Comparison of ENCODE assay signal across 10 mouse cellular contexts in the genomic region with DNA sequence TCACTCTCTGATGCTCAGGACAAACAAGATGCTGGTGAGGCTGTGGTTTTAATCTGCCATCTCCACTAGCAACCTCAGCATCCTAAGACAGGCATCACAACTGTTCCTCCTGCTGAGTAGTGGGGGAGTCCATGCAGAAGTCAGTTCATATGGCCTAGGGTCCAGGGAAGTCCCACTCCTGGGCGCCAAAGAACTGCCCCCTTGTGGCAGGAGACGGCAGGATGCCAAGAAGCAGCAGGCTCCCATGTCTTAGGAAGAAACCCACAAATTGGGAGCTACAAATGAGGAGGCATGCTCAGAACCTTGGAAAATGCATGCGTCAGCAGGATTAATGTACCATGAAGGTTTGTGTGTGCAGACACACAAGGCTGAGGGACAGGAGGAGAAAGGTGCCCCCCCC. TPM values are rescaled to one million over a fixed set of nuclear protein-coding genes. Genes with fewer than 3 reads are reported as not detected.
DNase-seq lines count a peak whose midpoint lies in the region; ATAC-seq and TF ChIP-seq lines count a peak whose summit lies in the region.
"Had no signal": no experiment of that assay in that cellular context is flagged by ENCODE, and none has a peak within 500 bp of the region (broad histone marks: within the 10 kb centered on the region; RNA-seq: fewer than 3 reads in every experiment).

No protein-coding gene starts in this region.

- 0 out of 2 replicates have a peak, but pooled peaks cover 6% of the 10 kb centered on the region for H3K4me1 ChIP-seq in kidney, embryonic 16.5 days (ENCODE audit: insufficient read depth, low read length)
- no peaks in the 10 kb centered on the region for H3K4me1 ChIP-seq in ES-E14 (ENCODE audit: control insufficient read depth in 2 of 2, insufficient read depth in 2 of 2, low read length in 2 of 2, poor library complexity in 1 of 2)
- H3K4me1 ChIP-seq in embryonic facial prominence, embryonic 13.5 days: peaks cover 42% of the 10 kb centered on the region
- no peaks in the 10 kb centered on the region for H3K4me1 ChIP-seq in midbrain, postnatal 0 days (ENCODE audit: insufficient read depth, low read length)

- no peak overlapping the region for H3K9ac ChIP-seq in kidney, embryonic 16.5 days (replicated peaks; ENCODE audit: low read length)
- no peak overlapping the region for H3K9ac ChIP-seq in ES-E14 (ENCODE audit: insufficient read depth, low read depth, low read length, poor library complexity, severe bottlenecking)
- no peak overlapping the region for H3K9ac ChIP-seq in embryonic facial prominence, embryonic 13.5 days
- no peak overlapping the region for H3K9ac ChIP-seq in midbrain, postnatal 0 days (replicated peaks; ENCODE audit: low read length, poor library complexity, severe bottlenecking)

- no peaks in the 10 kb centered on the region for H3K27me3 ChIP-seq in kidney, embryonic 16.5 days (ENCODE audit: insufficient read depth, low read length)
- no peaks in the 10 kb centered on the region for H3K27me3 ChIP-seq in embryonic facial prominence, embryonic 13.5 days
- no peaks in the 10 kb centered on the region for H3K27me3 ChIP-seq in midbrain, postnatal 0 days (ENCODE audit: insufficient read depth, low read length)

- peak; percentile 30 for DNase-seq in kidney, adult 18-20 months
- DNase-seq in ES-E14 (ENCODE audit: low read depth, low spot score): no peak
- DNase-seq in midbrain, postnatal 0 days (ENCODE audit: low spot score): no peak
- no peak for DNase-seq in right cerebral cortex, postnatal 10 days (ENCODE audit: low spot score in 2 of 2)
- DNase-seq in heart, adult 8-10 months (ENCODE audit: low spot score): no peak

- TF ChIP-seq CTCF in midbrain, postnatal 0 days (IDR thresholded peaks at IDR 0.05): peak; percentile 51

- H3K4me2 ChIP-seq in kidney, embryonic 16.5 days (replicated peaks; ENCODE audit: low read depth, low read length): no peak overlapping the region
- H3K4me2 ChIP-seq in embryonic facial prominence, embryonic 13.5 days: no peak overlapping the region
- H3K4me2 ChIP-seq in midbrain, postnatal 0 days (ENCODE audit: low read depth, low read length, poor library complexity, severe bottlenecking): no peak overlapping the region

- H3K9me3 ChIP-seq in kidney, embryonic 16.5 days (ENCODE audit: low read length): no peaks in the 10 kb centered on the region
- H3K9me3 ChIP-seq in ES-E14 (ENCODE audit: control insufficient read depth, insufficient read depth, low read depth, low read length): no peaks in the 10 kb centered on the region
- no peaks in the 10 kb centered on the region for H3K9me3 ChIP-seq in embryonic facial prominence, embryonic 13.5 days
- H3K9me3 ChIP-seq in midbrain, postnatal 0 days (ENCODE audit: low read length): no peaks in the 10 kb centered on the region

- H3K27ac ChIP-seq in kidney, embryonic 16.5 days (ENCODE audit: low read length): no peak overlapping the region
- no peak overlapping the region for H3K27ac ChIP-seq in ES-E14 (ENCODE audit: insufficient read depth, low read depth, low read length, poor library complexity, severe bottlenecking)
- H3K27ac ChIP-seq in embryonic facial prominence, embryonic 13.5 days: peak overlapping the region; percentile 62; the same call in 1 of the 2 replicates
- H3K27ac ChIP-seq in midbrain, postnatal 0 days (ENCODE audit: low read depth, low read length): no peak overlapping the region

- H3K4me3 ChIP-seq in kidney, embryonic 16.5 days (ENCODE audit: low read length): no peak overlapping the region
- H3K4me3 ChIP-seq in ES-E14 (ENCODE audit: insufficient read depth in 1 of 2, low read depth in 1 of 2, low read length in 2 of 2, poor library complexity in 1 of 2, severe bottlenecking in 1 of 2): no peak overlapping the region
- H3K4me3 ChIP-seq in embryonic facial prominence, embryonic 13.5 days: no peak overlapping the region
- H3K4me3 ChIP-seq in midbrain, postnatal 0 days (ENCODE audit: low read depth, low read length): no peak overlapping the region

- ATAC-seq in kidney, embryonic 16.5 days (ENCODE audit: low FRiP score, low TSS enrichment): no peak
- ATAC-seq in embryonic facial prominence, embryonic 13.5 days (ENCODE audit: insufficient number of reproducible peaks, insufficient read depth, low FRiP score, low TSS enrichment, low read depth): no peak
- no peak for ATAC-seq in midbrain, postnatal 0 days (ENCODE audit: low FRiP score)
- no peak for ATAC-seq in megakaryocyte progenitor cell, adult 5-6 weeks (replicated peaks; ENCODE audit: poor library complexity)

- 15% methylated on average over 3 of the region's 3 CpGs for WGBS in kidney, embryonic 16.5 days
- 24% methylated on average over 3 of the region's 3 CpGs for WGBS in embryonic facial prominence, embryonic 13.5 days
- 28% methylated on average over 3 of the region's 3 CpGs for WGBS in midbrain, postnatal 0 days

- no peaks in the 10 kb centered on the region for H3K36me3 ChIP-seq in kidney, embryonic 16.5 days (ENCODE audit: insufficient read depth, low read length)
- H3K36me3 ChIP-seq in ES-E14 (ENCODE audit: control insufficient read depth, insufficient read depth, low read length, poor library complexity, severe bottlenecking): no peaks in the 10 kb centered on the region
- H3K36me3 ChIP-seq in embryonic facial prominence, embryonic 13.5 days: no peaks in the 10 kb centered on the region
- no peaks in the 10 kb centered on the region for H3K36me3 ChIP-seq in midbrain, postnatal 0 days (ENCODE audit: insufficient read depth, low read length)

- in situ Hi-C loops in ES-E14 (cut with MboI; ENCODE audit: low sequenced_read_pairs in 2 of 2, unreplicated experiment in 2 of 2): no loop called here

TF ChIP-seq in ES-E14, 5 proteins besides CTCF, POLR2A, EP300 and RAD21:
- TF ChIP-seq MAFK (IDR thresholded peaks at IDR 0.05; ENCODE audit: insufficient read depth, low read depth, low read length) (peak; percentile 49; the same call in 1 of the 2 replicates), ZC3H11A (IDR thresholded peaks at IDR 0.05; ENCODE audit: borderline replicate concordance, low read depth, low read length) (no peak), HCFC1 (IDR thresholded peaks at IDR 0.05; ENCODE audit: borderline replicate concordance, insufficient read depth, low read length) (no peak), ZNF384 (IDR thresholded peaks at IDR 0.05; ENCODE audit: low read depth, low read length) (no peak)

RNA-seq across cellular contexts. Expression of gene Prss38, which starts 8.8 kb away (rescaled TPM):
- not detected in 2 replicates for polyA plus RNA-seq in kidney, embryonic 16.5 days (2015; fragmentation: Nextera tagmentation; extraction: Ambion mirVana)
- 0.53 and 1.5 TPM in 2 replicates for total RNA-seq in ES-E14 (2012; rRNA removed)
- polyA plus RNA-seq in embryonic facial prominence, embryonic 13.5 days (2015; fragmentation: Nextera tagmentation; extraction: Ambion mirVana): not detected in 2 replicates
- not detected in 2 replicates for total RNA-seq in midbrain, postnatal 0 days (2014; rRNA removed)
- polyA plus RNA-seq in midbrain, postnatal 0 days (2015; fragmentation: Nextera tagmentation; extraction: Ambion mirVana): 0.22 TPM in 1 of 2 replicates, not detected in the other
- total RNA-seq in megakaryocyte progenitor cell, adult 5-6 weeks (2015): not detected in 2 replicates
- not detected in 2 replicates for total RNA-seq in megakaryocyte progenitor cell, adult 5-6 weeks (2017)
- not detected for total RNA-seq in heart, adult 8-10 months (2022)
- polyA plus RNA-seq: gonadal fat pad, adult 2 months; spleen, adult 2 months had no signal

RNA-seq across cellular contexts. Expression of gene Wnt9a, which starts 59.9 kb away (rescaled TPM):
- 1.6 and 1.8 TPM in 2 replicates for polyA plus RNA-seq in kidney, embryonic 16.5 days (2015; fragmentation: Nextera tagmentation; extraction: Ambion mirVana)
- total RNA-seq in ES-E14 (2012; rRNA removed): 3.0 and 5.8 TPM in 2 replicates
- polyA plus RNA-seq in embryonic facial prominence, embryonic 13.5 days (2015; fragmentation: Nextera tagmentation; extraction: Ambion mirVana): 6.9 and 7.3 TPM in 2 replicates
- 4.2 and 5.6 TPM in 2 replicates for total RNA-seq in midbrain, postnatal 0 days (2014; rRNA removed)
- 2.3 and 2.9 TPM in 2 replicates for polyA plus RNA-seq in midbrain, postnatal 0 days (2015; fragmentation: Nextera tagmentation; extraction: Ambion mirVana)
- not detected in 2 replicates for total RNA-seq in megakaryocyte progenitor cell, adult 5-6 weeks (2015)
- not detected in 2 replicates for total RNA-seq in megakaryocyte progenitor cell, adult 5-6 weeks (2017)
- total RNA-seq in heart, adult 8-10 months (2022): 1 to 10 TPM; 4.3 to 4.9 (median 4.6) TPM
